Mouse (Mus musculus): ENCODE measurements around the gene Adamtsl4. TPM values are rescaled to one million over a fixed set of nuclear protein-coding genes. Genes with fewer than 3 reads are reported as not detected.
"Not testable (repeated sequence)": the region's sequence is repeated elsewhere in the genome, so short reads cannot be mapped to it uniquely, and the experiment has no call there.

Adamtsl4 gene
- total and polyA plus RNA-seq, 3 experiments, result 6.0 to 17.4 (median 8.8) TPM

DNA sequence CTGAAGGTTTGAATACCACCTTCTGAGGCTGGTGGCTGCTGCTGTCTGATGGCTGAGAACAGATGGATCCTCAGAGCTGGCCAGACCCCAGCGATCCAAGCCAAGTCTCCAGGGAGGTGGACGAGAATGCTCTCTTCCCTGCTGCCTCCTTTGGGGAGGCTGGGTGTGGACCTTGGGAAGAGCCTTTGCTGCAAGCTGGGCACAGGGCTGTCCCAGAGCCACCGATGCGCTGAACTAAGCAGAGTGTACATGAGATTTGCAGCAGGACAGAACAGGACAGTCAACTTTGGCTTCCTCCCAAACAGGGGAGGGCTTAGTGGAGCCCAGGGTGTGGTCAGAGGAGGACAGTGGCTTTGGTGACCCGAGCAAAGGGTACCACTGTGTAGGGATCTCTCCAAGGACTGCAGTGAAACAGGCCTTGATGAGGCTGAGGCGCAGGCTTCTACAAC lies 12.5 kb upstream of the Adamtsl4 start:
- DNase-seq, result peak; percentile 49

DNA sequence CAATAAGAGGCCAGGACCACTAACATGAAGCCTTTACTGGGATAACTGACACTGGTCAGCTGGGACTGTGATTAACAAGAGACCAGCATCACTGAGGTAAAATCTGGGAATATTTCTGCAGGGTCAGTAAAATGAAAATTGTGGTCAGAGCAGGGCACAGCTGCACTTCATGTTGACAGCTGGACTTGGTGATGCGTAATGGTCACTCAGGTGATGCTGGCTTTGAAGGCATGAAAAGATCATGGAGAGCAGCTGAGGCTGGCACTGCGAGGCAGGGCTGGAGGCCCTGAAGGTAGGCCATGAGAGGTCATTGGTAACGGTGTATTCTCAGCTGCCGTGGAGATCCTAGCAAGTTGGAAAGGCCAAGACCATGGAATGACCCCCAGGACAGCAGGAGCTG lies 10.6 kb upstream of the Adamtsl4 start:
- DNase-seq, result no peak

DNA sequence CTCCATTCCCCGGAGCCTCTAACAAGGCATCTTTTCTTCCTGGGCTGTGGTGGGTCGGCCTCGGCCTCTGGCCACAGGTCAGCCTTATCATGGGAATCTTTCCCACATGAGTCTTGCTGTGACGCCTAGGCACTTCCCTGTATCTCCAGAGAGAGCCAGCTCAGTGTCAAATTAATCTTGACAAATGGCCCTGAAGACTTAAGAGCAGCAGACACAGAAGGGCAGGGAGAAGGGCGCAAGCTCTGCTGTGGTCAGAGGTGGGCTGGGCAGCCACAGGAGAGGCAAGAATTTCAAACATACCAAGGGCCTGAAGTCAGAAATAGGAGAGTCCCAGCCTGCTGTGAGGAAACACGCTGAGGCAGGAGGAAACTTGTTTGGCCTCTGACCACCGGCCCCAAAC lies 8.6 kb upstream of the Adamtsl4 start:
- peak; percentile 82 for DNase-seq

DNA sequence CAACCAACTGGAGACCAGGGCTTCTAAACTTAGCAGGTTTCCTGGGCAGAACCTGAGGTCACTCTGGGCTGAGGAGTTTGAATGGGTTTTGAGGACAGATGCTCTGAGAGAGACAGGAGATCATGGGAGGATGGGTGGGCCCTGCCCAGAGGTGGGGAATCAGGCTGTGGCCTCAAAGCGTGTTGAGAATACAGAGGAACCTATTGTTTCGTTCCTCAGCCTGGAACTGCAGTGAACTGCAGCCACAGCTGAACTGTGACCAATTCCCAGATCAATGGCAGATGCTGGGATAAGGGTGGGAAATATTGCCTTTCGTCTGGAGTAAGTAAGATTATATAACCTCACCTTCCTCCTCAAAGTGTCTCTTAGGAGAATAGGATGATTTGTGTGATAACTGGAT lies 8.1 kb upstream of the Adamtsl4 start:
- DNase-seq, result no peak

DNA sequence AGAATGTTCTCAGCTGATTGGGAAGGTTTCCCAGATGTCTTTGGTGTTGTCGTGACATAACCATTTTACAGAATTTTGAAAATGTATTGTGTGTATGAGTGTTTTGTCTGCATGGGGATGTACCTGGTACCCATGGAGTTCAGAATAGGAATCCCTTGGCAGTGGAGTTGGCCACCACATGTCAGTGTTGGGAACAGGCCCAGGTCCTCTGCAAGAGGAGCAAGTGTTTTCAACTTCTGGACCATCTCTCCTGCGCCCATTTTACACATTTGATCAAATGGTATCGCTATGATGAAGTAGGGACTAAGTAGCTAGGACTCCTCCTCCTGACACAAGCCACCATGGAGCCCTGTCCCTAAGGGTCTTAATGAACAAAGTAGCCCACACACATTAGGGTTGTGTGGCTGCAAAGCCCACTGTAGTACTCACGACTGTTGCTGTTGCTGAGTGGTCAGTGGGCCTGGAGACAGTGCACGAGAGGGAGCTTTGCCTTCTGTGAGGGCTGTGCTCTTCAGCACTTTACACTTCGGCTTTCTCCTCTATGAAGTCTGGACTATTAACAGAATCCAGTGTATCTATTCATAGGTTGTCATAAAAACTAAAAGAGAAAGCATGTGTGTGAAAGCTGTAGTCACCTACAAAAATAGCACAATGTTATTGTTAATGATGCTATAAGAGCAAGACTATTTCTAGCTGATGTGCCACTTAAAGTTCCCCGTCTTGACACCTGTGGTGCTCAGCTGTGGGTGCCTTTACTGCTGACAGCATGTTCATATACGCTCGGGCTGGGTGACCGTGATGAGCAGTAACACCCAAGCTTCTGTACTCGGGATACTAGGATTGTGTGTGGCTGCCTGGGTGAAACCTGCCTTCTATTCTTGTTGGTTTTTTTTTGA lies 7.3 kb upstream of the Adamtsl4 start:
- DNase-seq, result no peak

DNA sequence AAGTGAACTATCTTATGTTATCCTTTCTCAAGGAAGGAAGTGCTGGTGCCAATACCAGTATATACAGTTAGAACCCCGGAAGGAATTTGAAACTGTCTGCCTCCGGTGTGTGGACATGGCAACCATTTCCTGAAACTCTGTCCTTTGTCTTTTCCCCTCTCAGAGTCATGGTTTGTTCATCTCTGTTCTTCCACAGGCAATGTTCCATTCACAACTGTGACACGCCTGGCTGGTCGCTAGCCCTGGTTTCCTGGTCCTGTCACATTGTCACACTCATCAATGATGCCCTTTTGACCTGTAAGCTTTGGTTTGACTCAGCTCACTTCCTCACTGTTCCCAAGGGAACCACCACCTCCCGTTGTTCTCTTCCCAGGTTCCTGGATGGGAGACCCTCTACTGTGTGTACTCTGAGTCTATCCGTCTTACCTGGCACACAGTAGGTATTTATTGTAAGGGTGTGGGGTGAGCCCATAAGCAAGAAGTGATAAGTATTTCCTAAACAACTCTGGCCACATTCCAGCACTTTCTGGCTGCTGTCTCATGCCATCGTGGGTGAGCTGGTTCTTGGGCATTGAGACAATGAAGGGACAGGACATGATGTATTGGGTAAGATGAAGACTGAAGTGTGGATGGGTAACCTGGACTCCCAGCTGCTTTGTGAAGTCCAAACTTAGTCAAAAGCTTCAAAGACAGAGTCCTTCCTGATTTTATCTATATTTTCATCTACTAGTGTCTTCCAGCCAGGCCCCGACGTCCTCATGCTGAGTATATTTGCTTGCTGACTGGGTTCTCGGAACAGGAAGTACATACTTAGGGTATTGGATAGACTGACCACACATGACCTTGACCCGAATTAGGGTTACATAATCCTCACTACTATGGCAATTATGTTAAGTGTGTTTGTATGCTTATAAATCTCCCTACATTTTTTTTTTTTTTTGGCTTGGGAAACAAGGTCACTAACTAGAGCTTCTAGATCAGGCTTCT lies 6.4 kb upstream of the Adamtsl4 start:
- DNase-seq, result peak; percentile 54

DNA sequence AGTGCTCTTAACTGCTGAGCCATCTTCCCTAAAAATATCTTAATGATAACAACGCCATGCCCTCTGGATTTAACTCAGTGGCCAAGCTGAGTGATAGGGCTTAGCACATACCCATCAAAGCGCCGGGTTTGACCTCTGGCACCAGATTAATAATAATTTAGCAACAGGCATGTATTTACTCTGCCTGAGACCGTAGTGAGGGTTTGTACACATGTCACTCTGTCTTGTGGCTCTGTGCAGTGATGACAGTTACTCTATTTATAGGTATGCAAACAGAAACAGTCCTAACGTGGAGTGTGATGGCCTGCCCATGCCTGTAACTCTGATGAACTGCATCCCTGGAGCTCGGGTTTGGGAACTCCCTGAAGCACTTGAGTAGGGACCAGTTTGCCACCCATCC lies 5.0 kb upstream of the Adamtsl4 start:
- DNase-seq, result no peak

DNA sequence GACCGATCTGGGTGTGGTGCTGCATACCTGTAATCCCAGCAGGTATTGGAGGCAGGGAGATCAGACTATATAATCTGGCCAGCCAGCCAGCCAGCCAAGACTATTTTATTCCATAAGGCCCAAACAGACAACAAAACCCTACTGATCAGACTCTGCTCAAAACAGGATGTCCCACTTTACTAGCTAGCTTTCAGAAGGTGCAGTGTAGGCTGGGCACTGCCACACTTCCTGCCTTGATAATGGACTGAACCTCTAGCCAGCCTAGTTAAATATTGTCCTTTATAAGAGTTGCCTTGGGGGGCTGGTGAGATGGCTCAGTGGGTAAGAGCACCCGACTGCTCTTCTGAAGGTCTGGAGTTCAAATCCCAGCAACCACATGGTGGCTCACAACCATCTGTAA lies 2.8 kb upstream of the Adamtsl4 start:
- DNase-seq, result not testable (repeated sequence)

DNA sequence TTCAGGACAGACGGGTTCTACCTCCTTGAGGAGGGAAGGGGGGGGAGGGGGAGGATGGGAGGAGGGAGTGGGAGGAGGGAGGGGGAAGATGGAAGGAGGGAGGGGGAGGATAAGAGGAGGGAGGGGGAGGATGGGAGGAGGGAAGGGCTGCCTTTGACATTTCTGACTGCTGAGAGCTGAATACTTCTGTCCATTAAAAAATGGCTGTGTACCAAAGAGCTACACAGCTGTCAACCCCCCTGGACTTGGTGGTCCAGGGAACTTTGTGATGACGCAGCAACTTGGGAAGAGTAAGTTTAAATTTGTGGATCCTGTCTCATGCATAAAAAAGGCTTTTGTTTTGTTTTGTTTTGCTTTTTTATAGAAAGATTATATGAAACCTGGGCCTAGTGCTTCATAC lies 2.2 kb upstream of the Adamtsl4 start:
- no peak for DNase-seq

DNA sequence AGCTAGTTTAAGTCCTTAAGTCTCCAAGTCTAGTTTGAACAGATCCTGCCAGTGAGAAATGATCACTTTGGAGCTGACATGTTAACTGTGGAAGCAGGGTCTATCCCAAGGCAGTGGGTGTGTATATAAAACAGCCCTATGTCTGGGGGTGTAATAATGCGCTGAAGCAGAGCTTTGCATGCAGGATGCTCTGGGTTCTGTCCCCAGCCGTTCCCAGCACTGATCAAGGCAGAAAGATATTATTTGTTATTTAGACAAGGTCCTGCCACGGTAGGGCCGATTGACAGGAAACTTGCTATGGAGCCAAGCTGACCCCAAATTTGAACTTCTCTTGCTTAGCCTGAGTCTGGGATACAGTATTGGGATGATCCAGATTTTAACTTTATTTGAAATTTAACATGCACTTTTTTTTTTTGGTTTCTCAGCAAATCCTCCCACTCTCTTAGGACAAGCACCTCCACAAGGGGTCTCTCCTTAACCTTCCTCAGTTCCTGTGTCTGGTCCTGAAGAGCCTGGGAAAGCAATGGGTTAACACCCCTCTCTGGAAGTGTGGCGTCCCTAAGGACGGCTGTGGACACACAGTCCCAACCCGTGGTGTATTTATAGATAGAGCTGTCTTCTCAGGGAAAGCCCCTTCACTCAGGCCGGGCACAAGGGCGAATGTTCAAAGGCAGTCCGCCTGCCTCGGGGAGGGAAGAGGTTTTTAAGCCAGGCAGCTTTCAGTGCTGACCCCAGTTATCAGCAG lies 1.6 kb upstream of the Adamtsl4 start:
- no peak for DNase-seq

DNA sequence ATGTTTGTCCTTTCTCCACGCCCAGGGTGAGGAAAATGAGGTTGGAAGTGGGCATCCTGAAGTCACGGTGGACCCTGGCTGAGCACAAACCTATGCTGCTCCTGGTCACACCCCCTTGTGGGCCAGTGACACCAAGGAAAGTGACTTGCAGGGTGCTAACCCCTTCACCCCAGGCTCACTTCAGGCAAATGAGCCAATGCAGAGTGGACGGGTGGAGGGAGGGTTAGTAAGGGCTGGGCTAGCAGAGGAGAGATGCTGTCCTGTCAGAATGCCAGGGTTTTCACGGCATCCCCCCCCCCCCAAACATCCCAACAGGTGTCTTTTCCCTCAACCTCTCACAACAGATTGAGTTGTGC lies 571 bp downstream of the Adamtsl4 start:
- no peak for DNase-seq

DNA sequence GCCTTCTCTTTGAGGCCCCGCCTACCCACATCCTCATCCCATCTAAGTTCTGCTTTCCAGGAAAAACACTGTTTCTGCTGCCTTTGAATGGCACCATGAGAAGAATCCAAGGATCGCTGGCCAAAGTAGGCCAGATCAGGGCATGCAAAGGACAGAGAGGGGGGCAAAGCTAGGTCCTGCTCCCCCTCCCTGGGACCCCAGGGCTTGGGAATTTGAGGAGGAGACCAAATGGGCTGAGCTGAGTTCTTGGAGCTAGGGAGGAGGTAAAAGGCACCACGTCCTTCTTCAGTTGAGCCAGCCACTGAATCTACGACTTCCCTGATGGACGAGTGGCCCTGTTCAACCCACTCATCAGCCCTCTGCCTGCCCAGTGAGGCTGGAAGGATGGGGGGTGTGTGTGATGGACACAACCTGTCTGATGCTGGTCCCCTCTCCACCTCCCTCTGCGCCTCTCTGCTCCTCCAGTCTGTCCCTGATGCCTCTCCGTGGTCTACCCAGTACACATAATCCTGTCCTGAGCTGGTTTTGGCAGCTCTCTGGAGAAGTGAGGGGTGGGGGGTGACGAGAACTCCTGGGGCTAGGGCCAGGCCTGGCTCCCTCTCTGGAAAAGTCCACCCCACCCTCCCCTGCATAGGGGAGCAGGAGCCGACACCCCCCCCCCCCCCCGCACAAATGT lies 1.1 kb downstream of the Adamtsl4 start:
- DNase-seq, result peak; percentile 6

DNA sequence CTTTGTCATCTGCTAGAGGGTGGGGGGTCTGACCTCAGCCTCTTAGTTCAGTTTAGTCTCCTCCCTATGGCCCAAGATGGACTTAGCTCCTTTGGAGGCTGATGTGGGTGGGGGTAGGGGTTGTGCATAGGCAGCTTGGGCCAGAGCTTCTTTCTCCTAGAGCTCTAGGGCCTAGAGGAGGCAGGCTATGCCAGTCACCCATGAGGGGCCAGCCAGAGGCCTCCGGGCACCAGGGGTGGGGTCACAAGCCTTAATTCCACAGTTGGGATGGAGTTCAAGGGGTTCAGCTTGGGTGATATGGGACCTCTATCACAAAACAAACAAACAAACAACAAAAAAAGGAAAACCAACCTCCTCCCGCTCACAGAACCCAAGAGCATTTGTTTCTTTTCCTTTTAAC lies 2.0 kb downstream of the Adamtsl4 start:
- peak; percentile 2 for DNase-seq

DNA sequence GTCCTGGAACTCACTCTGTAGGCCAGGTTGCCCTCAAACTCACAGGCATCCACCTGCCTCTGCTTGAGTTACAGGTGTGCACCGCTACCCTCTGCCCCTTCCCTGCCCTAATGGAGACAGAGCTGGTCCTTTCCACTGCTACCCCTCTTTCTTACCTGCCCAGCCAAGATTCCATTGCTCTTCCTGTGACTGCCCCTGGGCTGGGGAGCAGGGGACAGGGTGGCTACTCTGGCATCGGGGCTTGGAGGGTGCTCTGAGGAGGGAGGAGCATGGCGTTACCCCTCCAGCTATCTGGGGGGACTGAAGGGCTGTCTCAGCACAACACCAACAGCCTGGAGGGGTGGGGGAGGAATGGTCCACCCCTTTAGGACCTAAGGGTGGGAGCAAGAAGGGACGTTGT lies 2.4 kb downstream of the Adamtsl4 start:
- DNase-seq, result no peak

DNA sequence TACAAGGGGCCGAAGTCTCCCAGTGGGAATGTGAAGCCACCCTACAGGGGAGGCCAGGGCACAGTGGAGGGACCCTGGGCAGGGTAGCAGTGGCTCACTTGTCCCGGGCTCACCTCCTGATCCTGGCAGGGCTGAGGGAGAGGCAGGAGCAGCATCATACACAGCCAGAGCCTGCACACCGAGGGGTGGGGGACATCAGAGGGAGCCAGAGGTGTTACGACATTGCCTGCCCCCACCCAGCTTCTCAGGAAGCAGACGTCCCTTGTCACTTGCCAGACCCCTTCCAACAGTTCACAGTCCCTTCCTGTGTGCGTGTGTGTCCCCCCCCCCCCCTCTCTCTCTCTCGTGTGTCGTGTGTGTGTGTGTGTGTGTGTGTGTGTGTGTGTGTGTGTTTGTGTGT lies 2.9 kb downstream of the Adamtsl4 start:
- DNase-seq, result peak; percentile 10

DNA sequence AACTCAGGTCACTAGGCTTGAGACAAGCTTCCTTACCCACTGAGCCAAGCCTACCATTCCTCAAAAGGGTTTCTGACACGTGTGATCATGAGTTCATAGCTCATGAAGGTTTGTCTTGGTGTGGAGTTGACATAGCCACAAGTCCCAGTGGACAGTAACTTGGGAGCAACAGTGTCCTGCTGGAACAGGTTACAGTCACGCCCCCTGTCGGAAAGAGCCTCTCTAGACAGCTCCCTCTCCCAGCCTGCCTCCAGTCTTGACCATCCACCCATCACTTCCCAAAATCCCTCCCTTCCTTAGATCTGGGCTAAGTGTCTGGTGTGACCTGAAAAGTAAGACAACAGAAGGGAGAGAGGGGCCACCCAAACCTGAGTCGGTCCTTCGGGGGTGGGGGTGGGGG lies 4.8 kb downstream of the Adamtsl4 start:
- DNase-seq, result no peak

DNA sequence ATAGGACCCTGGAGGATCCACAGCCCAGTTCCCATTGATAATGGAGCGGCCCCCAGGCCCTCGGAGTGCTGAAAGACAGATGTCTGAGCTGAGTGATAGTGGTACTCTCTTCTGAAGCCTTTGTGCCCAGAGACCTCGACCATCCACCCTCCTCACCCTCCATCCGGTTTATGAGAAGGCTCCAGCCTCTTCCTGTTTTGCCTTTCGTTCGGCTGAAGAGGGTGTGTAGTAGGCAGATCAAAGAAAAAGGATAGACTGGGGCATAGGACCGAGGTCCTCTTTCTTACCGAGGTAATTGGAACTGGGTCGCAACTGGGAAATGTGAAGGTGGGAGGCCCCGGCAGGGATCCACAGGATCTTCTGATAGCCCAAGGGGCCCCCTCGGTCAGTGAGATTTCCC lies 6.4 kb downstream of the Adamtsl4 start:
- no peak for DNase-seq

DNA sequence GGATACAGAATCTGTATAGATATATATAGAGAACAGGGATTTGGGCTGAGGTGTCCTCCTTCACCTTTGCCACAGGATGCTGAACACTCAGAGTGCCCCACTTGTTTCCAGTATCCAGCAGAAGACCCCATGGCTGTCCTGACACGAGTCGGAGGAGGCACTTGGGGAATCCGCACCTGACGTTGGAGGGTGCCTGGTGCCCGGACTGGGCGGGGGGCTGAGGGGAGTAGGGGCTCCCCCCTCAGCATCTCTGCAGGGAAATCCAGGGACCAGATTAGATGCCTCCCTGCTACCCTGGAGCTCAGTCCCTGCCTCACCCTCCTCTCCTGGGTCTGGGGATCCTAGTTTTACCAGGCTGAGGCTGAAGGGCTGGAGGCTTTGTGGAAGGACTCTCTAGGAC lies 7.0 kb downstream of the Adamtsl4 start:
- no peak for DNase-seq

DNA sequence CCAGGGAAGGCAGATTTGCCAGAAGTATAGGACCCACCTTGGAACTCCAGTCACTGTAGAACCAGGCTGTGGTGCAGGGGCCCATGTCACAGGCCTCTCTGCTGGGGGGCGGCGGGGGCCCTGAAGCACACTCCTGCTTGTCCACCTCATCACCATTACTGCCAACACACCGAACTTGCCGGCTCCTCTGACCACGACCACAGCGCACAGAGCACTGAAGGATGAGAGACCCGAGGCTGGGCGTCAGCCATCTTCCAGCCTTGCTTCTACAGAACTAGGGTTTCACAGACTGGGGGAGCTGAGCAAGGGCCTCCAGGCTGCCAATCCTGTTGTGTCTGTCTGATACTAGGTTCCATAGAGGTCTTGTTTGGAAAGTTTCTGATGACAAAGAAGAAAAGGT lies 8.2 kb downstream of the Adamtsl4 start:
- DNase-seq, result no peak

DNA sequence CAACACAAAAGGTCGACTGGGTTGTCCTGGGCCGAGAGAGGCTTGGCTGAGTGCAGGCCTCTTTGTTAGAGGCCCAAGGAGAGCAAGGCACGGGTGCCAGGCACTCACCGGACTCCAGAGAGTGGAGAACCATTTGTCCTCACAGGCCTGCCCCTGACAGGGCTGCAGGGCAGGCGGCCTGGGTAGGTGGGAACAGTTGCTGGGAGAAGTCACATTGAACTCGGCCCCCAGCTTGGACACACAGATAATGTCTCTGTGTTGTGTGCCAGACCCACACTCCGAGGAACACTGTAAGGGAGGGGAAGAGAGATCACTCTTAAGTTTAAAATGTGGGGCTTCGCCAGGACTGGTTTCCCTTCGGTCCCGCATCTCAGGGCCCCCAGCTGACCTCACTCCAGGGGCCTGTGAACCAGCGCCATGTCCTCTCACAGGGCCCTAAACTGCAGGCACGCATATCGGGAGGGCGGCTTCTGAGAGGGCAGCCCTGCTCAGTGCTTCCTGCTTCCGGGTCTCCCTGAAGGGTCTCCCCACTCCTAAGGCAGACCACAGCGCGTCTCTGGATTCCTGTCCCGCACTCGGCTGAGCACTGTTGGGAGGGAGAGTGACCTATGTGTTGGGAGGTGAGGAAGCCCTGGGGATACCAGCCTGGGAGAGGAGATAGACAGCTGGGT lies 10.2 kb downstream of the Adamtsl4 start:
- DNase-seq, result no peak
